Mouse (Mus musculus) hindbrain, embryonic 10.5 days (tissue): ENCODE results near the gene Rasgef1b. TPM values are rescaled to one million over a fixed set of nuclear protein-coding genes. Genes with fewer than 3 reads are reported as not detected.

ENCODE experiments used
- DNase-seq: peaks from one replicate; pipeline ENCODE4 v3.0.0-alpha.2; 2017; ENCODE audit warnings: low spot score
- H3K27ac ChIP-seq: fragments of 300-500 bp; sonication (generic); 2 replicates; pipeline ENCODE4 v1.5.1; 2016; ENCODE audit warnings: mild to moderate bottlenecking, moderate library complexity
- H3K27me3 ChIP-seq: fragments of 300-500 bp; sonication (generic); 2 replicates; pipeline ENCODE4 v1.6.1; 2016; ENCODE audit warnings: mild to moderate bottlenecking; ENCODE audit not compliant: poor library complexity, insufficient read depth, severe bottlenecking
- H3K36me3 ChIP-seq: fragments of 300-500 bp; sonication (generic); 2 replicates; pipeline ENCODE4 v1.6.1; 2016; ENCODE audit warnings: mild to moderate bottlenecking, moderate library complexity
- H3K4me1 ChIP-seq: fragments of 300-500 bp; sonication (generic); replicated peaks from 2 replicates; pipeline ENCODE4 v1.6.1; 2016; ENCODE audit warnings: mild to moderate bottlenecking
- H3K4me3 ChIP-seq: fragments of 300-500 bp; sonication (generic); 2 replicates; pipeline ENCODE4 v1.5.1; 2016; ENCODE audit warnings: mild to moderate bottlenecking, moderate library complexity
- H3K9me3 ChIP-seq: fragments of 300-500 bp; sonication (generic); 2 replicates; pipeline ENCODE4 v1.6.1; 2016; ENCODE audit warnings: mild to moderate bottlenecking, moderate library complexity
- WGBS: fragments of 180-500 bp; shearing (Covaris S2); methylation state at CpG from one replicate; pipeline ENCODE4 v1.1.7; 2016; 5-methylcytosine and 5-hydroxymethylcytosine counted together
- polyA plus RNA-seq: library from polyadenylated mRNA; unstranded; fragments of >200 nt; fragmentation: Nextera tagmentation; extraction: Ambion mirVana; gene quantifications from 2 replicates; pipeline ENCODE4 v1.2.1, GENCODE M21; 2016

Rasgef1b gene
- polyA plus RNA-seq, 1 experiment from 2014 or later = 9.2 TPM

GRCm38 (mm10) chr5:99262197-99262920, 466.5 kb downstream of the Rasgef1b start:
- H3K4me3 ChIP-seq = no peak overlapping the region
- H3K4me1 ChIP-seq = no peaks in the 10 kb centered on the region; the same call in 1 of the 2 replicates
- H3K9me3 ChIP-seq = no peaks in the 10 kb centered on the region
- no peak overlapping the region for H3K27ac ChIP-seq
- H3K36me3 ChIP-seq = no peaks in the 10 kb centered on the region
- no peaks in the 10 kb centered on the region for H3K27me3 ChIP-seq
- no peak for DNase-seq
- 74% methylated on average over 6 of the region's 6 CpGs for WGBS

DNA sequence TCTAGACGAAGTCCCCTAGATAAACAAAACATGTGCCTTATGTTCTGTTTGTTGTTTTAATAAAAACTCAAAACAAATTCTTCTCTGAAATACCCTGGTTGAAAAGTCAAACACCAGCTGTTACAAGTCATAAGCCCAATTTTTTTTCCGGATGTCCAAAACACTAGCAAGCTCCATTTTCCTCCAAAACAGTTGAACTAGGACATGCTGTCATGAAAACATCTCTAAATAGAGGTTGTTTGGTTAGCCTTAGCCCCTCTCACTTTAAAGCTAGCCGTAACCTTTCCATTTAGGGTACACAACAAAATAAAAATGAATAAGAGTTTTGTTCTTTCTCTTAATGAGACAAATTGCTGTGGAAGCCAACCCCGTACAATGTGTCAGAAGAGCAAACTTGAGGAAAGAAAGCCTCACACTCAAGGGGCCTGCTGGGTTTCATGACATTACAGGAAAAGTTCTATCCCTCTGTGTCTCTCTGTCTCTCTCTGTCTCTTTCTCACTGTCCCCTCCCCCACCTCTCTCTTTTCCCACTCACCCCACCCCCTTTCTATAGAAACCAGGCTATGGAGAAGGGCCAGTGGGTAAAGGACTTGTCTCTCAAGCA, 467.6 kb downstream of the Rasgef1b start:
- WGBS = 78% methylated on average over 4 of the region's 4 CpGs

DNA sequence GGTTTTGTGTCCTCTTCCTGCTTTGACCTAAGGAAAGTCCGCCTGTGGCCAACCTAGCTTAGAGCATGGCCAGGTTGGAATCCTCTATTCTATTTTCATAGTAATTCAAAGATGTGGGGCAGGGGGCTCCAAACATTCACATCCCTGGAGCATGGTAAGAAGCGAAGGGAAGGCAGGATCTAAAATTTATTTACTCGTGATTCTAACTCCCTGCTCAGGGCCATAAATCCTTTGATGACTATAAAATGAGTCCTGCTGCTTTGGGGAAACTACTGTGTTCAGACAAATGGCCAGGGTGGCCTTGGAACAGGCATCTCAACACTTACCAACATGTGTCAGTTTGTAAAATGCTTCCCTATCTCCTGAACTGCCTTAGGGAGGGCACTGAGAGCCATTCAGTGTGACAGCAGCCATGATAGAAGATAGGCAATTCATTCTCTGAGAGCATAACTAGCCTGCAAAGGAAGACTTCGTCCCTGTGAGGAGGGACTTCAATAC, 470.8 kb downstream of the Rasgef1b start:
- H3K27ac ChIP-seq = no peak overlapping the region
- no peaks in the 10 kb centered on the region for H3K9me3 ChIP-seq
- H3K4me1 ChIP-seq = peaks cover 7% of the 10 kb centered on the region; the same call in 1 of the 2 replicates
- H3K4me3 ChIP-seq = no peak overlapping the region
- DNase-seq = no peak
- no peaks in the 10 kb centered on the region for H3K36me3 ChIP-seq
- WGBS = 86% methylated on average over 4 of the region's 4 CpGs
- peaks cover 13% of the 10 kb centered on the region for H3K27me3 ChIP-seq

More for the DNA sequence above, 467.6 kb downstream of the Rasgef1b start:
- Histone ChIP-seq H3K27me3 (no peaks in the 10 kb centered on the region), H3K36me3 (no peaks in the 10 kb centered on the region), H3K4me3 (no peak overlapping the region), H3K27ac (no peak overlapping the region), H3K4me1 (no peaks in the 10 kb centered on the region; the same call in 1 of the 2 replicates), H3K9me3 (no peaks in the 10 kb centered on the region)
- DNase-seq = no peak

GRCm38 (mm10) chr5:99252203-99253135, 476.4 kb downstream of the Rasgef1b start:
- WGBS = under 1% methylated on average over 78 of the region's 78 CpGs
- DNase-seq = peak; percentile 93
- Histone ChIP-seq H3K27ac (peak overlapping the region; percentile 88), H3K27me3 (peaks cover 38% of the 10 kb centered on the region), H3K36me3 (no peaks in the 10 kb centered on the region), H3K9me3 (no peaks in the 10 kb centered on the region), H3K4me1 (peaks cover 46% of the 10 kb centered on the region), H3K4me3 (peak overlapping the region; percentile 82)

DNA sequence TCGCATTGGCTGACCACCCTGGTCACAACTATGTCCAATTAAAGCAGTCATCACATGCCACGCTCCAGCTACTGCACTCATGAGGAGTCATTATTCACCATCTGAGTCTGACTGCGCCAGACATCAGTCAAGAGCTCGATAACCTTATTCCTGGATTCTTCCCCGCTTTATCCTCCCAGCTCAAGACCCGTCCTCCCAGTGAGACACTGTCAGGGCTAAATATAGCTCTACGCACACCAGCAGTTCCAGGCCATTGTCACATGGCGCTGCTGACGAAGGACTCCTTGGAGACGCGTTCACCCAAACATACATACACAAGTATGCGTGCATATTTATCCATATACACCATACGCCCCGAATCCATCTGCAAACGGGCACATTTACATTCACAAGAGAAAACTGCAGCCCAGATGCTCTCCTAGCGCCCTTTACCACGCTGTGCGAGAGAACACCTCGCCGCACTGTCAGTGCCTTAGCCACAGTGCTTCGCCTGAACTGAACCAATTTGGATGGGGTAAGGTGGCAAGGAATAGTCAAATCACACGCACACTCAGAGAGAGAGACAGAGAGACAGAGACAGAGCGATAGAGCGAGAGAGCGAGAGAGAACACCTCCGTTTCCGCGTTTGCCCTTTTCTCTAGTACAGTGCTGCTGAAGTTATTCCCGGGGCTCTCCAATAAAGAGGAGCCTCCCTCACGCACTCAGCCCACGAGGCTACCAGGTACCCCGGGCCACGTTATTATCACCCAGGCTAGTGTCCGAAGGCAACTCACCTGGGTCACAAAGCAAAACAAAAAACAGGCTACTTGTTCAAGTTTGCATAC, 477.3 kb downstream of the Rasgef1b start:
- Histone ChIP-seq H3K9me3 (no peaks in the 10 kb centered on the region), H3K27ac (peak overlapping the region; percentile 88), H3K4me3 (peak overlapping the region; percentile 82), H3K4me1 (peaks cover 54% of the 10 kb centered on the region), H3K27me3 (peaks cover 38% of the 10 kb centered on the region), H3K36me3 (no peaks in the 10 kb centered on the region)
- peak; percentile 34 for DNase-seq
- 9% methylated on average over 34 of the region's 34 CpGs for WGBS

DNA sequence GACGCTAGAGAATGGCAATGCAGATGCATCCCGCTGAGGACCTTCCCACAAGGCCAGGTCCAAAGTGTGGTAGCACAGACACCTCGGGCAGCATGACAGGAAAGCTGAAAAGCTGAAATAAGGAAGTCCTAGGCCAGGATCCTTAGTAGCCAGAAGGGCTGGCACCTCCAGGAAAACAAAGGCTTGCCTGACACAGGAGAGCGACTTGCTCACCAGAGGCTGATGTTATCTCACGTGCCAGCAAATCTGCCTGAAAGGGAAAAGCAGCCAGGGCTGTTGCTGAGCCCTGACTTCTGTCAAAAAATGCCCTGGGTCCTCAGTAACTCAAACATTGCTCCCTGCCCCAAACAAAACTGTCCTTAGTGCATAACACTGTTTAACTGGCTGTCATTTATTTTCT, 478.0 kb downstream of the Rasgef1b start:
- Histone ChIP-seq H3K27me3 (peaks cover 38% of the 10 kb centered on the region), H3K36me3 (no peaks in the 10 kb centered on the region), H3K27ac (no peak overlapping the region), H3K4me1 (peaks cover 62% of the 10 kb centered on the region), H3K4me3 (peak overlapping the region; percentile 82), H3K9me3 (no peaks in the 10 kb centered on the region)
- no peak for DNase-seq
- WGBS = 34% methylated on average over 5 of the region's 5 CpGs

DNA sequence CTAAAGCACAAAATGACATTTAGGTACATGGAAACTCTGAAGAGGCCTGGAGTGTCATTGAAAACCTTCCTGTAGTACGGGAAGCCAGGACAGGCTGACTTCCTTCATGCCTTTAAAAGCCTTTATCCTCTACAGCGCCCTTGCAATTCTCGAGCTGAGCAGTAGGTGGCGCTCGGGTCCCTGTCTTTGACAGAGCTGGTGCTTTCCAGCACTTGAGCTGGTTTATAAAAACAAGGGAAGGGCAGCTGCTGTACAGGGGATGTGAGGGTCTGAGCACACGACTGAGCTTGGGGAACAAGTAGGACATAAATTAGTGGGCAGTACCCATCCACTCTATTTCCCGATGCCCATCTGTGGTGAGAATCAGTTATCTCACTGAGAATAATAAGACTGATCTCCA, 480.4 kb downstream of the Rasgef1b start:
- H3K27ac ChIP-seq = no peak overlapping the region
- no peaks in the 10 kb centered on the region for H3K9me3 ChIP-seq
- no peaks in the 10 kb centered on the region for H3K36me3 ChIP-seq
- peaks cover 25% of the 10 kb centered on the region for H3K27me3 ChIP-seq
- DNase-seq = peak; percentile 96
- peaks cover 64% of the 10 kb centered on the region for H3K4me1 ChIP-seq
- 8% methylated on average over 7 of the region's 7 CpGs for WGBS
- H3K4me3 ChIP-seq = no peak overlapping the region

- Histone ChIP-seq H3K27me3 (peaks cover 25% of the 10 kb centered on the region), H3K9me3 (no peaks in the 10 kb centered on the region), H3K4me3 (no peak overlapping the region), H3K27ac (no peak overlapping the region), H3K4me1 (peaks cover 63% of the 10 kb centered on the region), H3K36me3 (no peaks in the 10 kb centered on the region)
- 91% methylated on average over 6 of the region's 6 CpGs for WGBS
- DNase-seq = no peak
Measured at GRCm38 (mm10) chr5:99247915-99248314, 480.9 kb downstream of the Rasgef1b start.

DNA sequence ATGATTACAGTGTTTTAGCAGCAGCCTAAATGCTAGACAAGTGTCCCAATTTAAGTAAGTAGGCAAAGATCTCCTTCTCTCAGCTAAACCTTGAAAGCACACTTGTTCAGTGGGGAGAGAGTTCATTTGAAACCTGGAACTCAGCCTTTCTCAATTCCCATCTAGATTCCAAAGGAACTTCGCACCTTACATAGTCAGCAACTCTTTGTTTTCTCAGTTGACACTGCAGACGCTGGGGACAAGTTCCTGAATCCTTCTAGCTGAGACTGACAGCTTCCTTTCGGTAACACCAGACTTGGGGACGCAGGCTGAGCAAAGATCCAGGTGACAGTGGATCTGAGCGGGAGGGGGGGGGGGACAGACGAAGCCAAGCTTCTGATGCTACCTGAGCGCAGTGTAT, 481.4 kb downstream of the Rasgef1b start:
- Histone ChIP-seq H3K4me1 (peaks cover 63% of the 10 kb centered on the region), H3K27ac (no peak overlapping the region), H3K4me3 (no peak overlapping the region), H3K36me3 (0 out of 2 replicates have a peak, but pooled peaks cover under 1% of the 10 kb centered on the region), H3K9me3 (no peaks in the 10 kb centered on the region), H3K27me3 (peaks cover 25% of the 10 kb centered on the region)
- DNase-seq = no peak
- 80% methylated on average over 7 of the region's 7 CpGs for WGBS

GRCm38 (mm10) chr5:99246972-99247371, 481.9 kb downstream of the Rasgef1b start:
- Histone ChIP-seq H3K36me3 (0 out of 2 replicates have a peak, but pooled peaks cover 3% of the 10 kb centered on the region), H3K9me3 (no peaks in the 10 kb centered on the region), H3K4me1 (peaks cover 63% of the 10 kb centered on the region), H3K27me3 (peaks cover 25% of the 10 kb centered on the region), H3K4me3 (no peak overlapping the region), H3K27ac (no peak overlapping the region)
- peak; percentile 29 for DNase-seq
- 45% methylated on average over 6 of the region's 6 CpGs for WGBS

GRCm38 (mm10) chr5:99241988-99242740, 486.7 kb downstream of the Rasgef1b start:
- no peak for DNase-seq
- peaks cover 34% of the 10 kb centered on the region for H3K36me3 ChIP-seq
- H3K27ac ChIP-seq = no peak overlapping the region
- H3K4me3 ChIP-seq = no peak overlapping the region
- 71% methylated on average over 11 of the region's 11 CpGs for WGBS
- H3K4me1 ChIP-seq = peaks cover 32% of the 10 kb centered on the region
- H3K9me3 ChIP-seq = no peaks in the 10 kb centered on the region
- no peaks in the 10 kb centered on the region for H3K27me3 ChIP-seq
